In genomic region chr1:136624146-136625018, GRCm38 (mm10) we compare ENCODE assay signal across 8 mouse cellular contexts. TPM values are rescaled to one million over a fixed set of nuclear protein-coding genes. Genes with fewer than 3 reads are reported as not detected.
A peak's percentile ranks its signal among the peaks of the same experiment; 100 is the strongest.
DNase-seq lines count a peak whose midpoint lies in the region; ATAC-seq lines count a peak whose summit lies in the region.

Zfp281 (plus strand) TSS chr1:136624901.

- peaks cover 21% of the 10 kb centered on the region for H3K36me3 ChIP-seq in lung, embryonic 16.5 days (ENCODE audit: control insufficient read depth, insufficient read depth, low read length)

- peak within 1 kb of the TSS; percentile 88 for H3K27ac ChIP-seq in lung, embryonic 16.5 days (ENCODE audit: low read length)

- under 1% methylated on average over 44 of the region's 45 CpGs for WGBS in lung, embryonic 16.5 days

- no peaks in the 10 kb centered on the region for H3K9me3 ChIP-seq in lung, embryonic 16.5 days (ENCODE audit: control insufficient read depth, low read length)

- H3K4me3 ChIP-seq in lung, embryonic 16.5 days (ENCODE audit: low read length) = peak within 1 kb of the TSS; percentile 94

- H3K27me3 ChIP-seq in lung, embryonic 16.5 days (ENCODE audit: control insufficient read depth, insufficient read depth, low read depth, low read length) = no peaks in the 10 kb centered on the region

- H3K9ac ChIP-seq in lung, embryonic 16.5 days (ENCODE audit: low read length) = peak within 1 kb of the TSS; percentile 97

- peaks cover 30% of the 10 kb centered on the region for H3K4me1 ChIP-seq in lung, embryonic 16.5 days (replicated peaks; ENCODE audit: control insufficient read depth, insufficient read depth, low read length)

- ATAC-seq in hematopoietic stem cell, adult 5-6 weeks (replicated peaks in 1 of 2; ENCODE audit: insufficient read depth in 1 of 2, low FRiP score in 2 of 2, low TSS enrichment in 1 of 2, low read depth in 1 of 2, poor library complexity in 2 of 2, severe bottlenecking in 2 of 2) = peak; percentile 91 to 92
- ATAC-seq in lung, embryonic 16.5 days (ENCODE audit: low read depth) = peak; percentile 98

- peak; percentile 90 for DNase-seq in MEL-GATA-1-ER (ENCODE audit: extremely low read depth, low read depth)
- DNase-seq in cerebellum, adult 8-10 months = peak; percentile 92
- peak; percentile 98 for DNase-seq in forelimb bud, embryonic 11.5 days (ENCODE audit: low read depth, low spot score)
- peak; percentile 77 for DNase-seq in layer of hippocampus, adult 9-10 months (ENCODE audit: low spot score)
- peak; percentile 91 for DNase-seq in ovary, postnatal 10 days (ENCODE audit: low spot score)
- DNase-seq in thymus, postnatal 10 days (ENCODE audit: low spot score in 2 of 2) = peak; percentile 91 to 94

- peak within 1 kb of the TSS; percentile 91 for H3K4me2 ChIP-seq in lung, embryonic 16.5 days (ENCODE audit: low read depth, low read length)

RNA-seq across cellular contexts. Expression of gene Zfp281, which starts in this region (rescaled TPM):
- 31.7 and 37.1 TPM in 2 replicates for total RNA-seq in hematopoietic stem cell, adult 5-6 weeks (2017)
- 19.1 and 22.1 TPM in 2 replicates for polyA plus RNA-seq in lung, embryonic 16.5 days (2015; fragmentation: Nextera tagmentation; extraction: Ambion mirVana)

Comparison
In these comparisons a context has a peak if more than half of its experiments do, and no peak if none do; other contexts are left out.
1. Peak in every context shown above with its lines: DNase-seq, ATAC-seq, H3K4me3 ChIP-seq and H3K27ac ChIP-seq.